Mouse (Mus musculus): ENCODE data around the gene Pdgfd.

The Pdgfd gene

DNA sequence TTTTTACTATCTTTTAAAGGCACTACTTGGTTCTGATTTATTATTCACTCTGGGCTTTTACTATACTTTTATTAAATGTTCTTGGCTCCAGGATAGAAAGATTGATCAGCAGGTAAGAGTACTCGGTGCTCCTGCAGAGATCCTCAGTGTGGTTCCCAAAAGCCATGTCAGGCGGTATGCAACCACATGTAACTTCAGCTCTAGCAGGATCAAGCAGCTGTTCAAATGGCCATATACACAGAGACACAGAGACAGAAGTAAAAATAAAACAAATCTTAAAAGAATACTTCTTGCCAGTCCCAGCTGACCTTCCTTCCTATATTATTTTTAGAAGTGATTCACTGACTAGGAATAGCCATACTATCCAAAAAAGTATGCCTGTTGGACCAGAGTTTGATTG, 157.0 kb downstream of the Pdgfd start:
- DNase-seq: no peak

GRCm38 (mm10) chr9:6333499-6333898, 165.1 kb downstream of the Pdgfd start:
- no peak for DNase-seq

GRCm38 (mm10) chr9:6336236-6336635, 167.9 kb downstream of the Pdgfd start:
- no peak for DNase-seq

DNA sequence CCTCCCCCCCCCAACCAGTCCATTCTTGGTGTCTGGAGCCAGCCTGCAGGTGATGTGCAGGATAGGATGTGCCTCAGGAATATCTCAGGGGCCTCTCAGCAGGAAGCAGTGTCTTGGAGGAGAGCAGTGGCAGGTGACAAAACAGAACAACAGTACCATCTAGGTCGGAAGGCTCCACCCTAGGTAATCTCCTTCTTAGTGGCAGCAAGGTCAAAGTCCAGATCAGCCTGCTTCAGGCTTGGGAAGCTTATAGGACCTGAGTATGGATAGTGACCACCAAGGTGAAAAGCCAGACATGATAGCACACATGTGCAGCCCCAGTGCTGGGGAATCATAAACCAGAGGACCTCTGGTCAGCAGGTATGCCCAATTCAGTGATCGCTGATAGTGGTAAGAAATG, 169.5 kb downstream of the Pdgfd start:
- DNase-seq: no peak

DNA sequence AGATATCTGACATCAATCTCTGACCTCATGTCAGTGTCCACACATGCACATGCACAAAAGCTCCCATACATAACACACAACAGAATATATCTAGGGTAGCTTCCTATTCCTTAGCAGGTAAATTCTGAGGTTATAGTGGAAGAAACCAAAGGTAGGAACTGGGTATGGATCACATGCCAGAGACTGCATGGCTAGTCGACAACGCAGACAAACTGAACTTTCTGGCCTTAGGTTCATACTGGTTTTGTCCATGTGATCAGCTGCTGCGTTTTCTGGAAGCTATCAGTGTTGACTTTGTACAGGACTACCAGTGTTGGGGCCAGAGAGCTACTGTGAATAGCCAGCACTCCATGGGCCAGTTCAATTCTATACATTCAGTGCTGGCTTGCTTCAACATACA, 170.0 kb downstream of the Pdgfd start:
- no peak for DNase-seq

GRCm38 (mm10) chr9:6339394-6339793, 171.0 kb downstream of the Pdgfd start:
- DNase-seq: no peak

DNA sequence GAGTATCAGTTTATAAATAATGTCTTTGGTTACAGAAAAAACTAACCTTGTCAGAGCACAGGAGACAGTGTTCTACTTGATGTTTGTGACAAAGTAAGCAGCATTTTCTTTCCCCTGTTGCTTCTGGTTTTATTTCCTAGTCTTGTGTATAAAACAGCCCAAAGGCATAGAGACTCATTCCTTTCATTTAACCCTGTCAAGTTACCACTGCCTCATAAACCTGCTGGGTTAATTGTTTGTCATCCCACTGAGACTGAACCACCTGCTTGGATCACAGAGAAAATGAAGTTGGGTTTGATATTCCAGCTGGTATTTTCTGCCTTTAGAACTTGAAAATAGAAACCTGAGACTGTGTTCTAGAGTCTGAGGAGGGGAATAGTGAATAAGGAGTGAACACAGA, 172.4 kb downstream of the Pdgfd start:
- no peak for DNase-seq

- no peak for DNase-seq
These were observed 174.5 kb downstream of the Pdgfd start for GRCm38 (mm10) chr9:6342854-6343253.

DNA sequence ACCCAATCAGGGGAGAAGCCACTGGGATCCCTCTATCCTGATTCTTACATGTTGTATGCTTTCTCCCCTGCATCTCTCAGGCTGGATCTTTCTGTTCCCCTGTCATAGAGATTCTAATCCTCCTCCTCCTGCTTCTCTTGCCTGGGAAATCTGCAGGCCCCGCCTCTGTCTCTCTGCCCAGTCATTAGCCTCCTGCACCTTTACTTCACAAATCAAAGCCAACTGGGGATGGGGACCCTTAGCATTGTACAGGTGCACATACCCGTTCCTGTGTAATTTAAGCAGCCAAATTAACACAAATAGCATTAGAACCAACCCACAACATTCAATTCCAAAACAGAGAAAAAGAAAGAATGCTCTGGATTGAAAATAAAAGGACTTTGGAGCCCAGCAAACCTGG, 176.1 kb downstream of the Pdgfd start:
- DNase-seq: no peak

GRCm38 (mm10) chr9:6344924-6345323, 176.5 kb downstream of the Pdgfd start:
- peak in 1 of 2 experiments; percentile 3 for DNase-seq

GRCm38 (mm10) chr9:6345366-6345765, 177.0 kb downstream of the Pdgfd start:
- no peak for DNase-seq

DNA sequence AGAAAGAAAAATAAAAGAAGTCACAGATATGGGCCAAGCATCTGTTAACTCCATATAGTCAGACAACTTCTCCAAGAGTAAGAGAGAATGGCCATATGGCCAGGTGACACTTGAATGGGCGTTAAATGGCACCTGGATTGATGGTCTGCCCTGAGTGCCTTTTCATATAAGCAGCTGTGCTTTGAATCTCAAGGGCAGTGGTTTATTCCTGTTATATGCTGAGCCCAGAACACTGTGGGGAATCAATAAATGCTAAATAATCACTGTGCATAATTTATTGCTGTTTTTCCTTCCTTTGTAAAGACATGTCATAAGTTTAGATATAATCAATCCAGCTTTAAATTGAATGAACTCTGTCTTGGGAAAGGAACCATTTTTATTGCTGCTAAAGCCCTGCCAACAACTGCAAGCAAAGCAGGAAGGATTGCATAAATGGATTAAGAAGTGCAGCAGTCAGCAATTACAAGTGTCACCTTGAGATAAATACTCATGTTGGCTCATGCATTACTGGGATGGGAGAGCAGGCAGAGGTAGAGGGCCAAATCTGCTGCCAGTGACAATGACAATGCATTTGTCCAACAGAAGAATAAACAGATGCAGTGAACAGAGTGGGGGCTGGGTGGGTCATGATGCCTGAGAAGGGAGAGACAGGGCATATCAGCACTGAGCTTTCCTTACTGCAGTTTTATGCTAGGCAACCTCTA, 185.0 kb downstream of the Pdgfd start:
- no peak for DNase-seq

DNA sequence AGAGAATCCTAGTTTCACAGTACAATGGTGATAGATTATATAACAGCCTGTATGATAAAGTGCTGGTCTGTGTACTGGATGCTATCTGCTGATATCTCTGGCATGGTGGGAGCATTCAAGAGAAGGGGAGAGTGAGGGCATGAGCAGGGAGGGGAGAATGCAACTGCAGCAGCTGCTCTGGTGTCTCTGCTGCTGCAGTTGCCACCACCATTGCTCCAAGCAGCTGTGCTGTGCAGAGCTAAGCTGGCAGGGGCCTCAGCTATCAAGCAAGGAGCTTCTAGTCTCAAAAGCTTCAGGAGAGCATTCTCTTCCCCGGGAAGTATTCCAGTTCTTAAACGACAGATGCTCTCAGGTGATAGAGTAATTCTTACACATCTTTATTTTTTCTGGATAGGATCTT, 192.4 kb downstream of the Pdgfd start:
- no peak for DNase-seq

GRCm38 (mm10) chr9:6366550-6366949, 198.2 kb downstream of the Pdgfd start:
- no peak for DNase-seq

DNA sequence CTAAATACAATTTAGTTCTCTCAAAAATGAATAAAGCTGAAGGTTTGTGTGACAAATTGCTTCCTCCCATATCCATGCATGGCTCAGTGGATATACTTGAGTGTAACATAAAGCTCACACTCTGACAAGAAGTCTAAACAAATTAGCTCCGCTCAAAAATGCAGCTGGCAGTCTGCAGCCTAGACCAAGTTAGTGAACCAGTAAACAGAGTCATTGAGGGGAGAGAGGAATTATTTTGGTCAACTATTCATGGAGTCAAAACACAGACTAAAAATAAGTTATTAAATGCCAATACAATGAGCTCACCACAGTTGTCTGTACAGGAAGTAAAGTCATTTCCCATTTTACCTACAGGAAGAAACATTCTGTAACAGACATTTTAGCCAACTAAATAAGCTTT, 233.4 kb downstream of the Pdgfd start:
- DNase-seq: no peak

DNA sequence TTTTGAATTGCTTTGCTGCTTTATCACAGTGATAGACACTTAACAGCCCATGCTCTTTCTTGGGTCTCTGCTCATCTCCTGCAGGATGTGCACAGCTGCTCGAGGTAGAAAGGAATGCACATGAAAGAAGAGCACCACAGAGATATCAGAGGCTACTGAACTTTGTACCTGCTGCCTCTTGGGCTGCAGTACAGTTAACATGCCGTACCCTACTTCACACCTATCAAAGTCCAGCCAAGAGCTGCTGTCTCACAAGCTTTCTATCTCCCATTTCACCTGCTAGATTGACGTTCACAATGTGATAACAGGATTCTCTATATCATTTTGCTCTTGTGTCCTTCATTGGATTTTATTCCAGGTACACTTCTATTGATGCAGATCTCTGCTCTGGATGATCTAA, 238.2 kb downstream of the Pdgfd start:
- DNase-seq: no peak

DNA sequence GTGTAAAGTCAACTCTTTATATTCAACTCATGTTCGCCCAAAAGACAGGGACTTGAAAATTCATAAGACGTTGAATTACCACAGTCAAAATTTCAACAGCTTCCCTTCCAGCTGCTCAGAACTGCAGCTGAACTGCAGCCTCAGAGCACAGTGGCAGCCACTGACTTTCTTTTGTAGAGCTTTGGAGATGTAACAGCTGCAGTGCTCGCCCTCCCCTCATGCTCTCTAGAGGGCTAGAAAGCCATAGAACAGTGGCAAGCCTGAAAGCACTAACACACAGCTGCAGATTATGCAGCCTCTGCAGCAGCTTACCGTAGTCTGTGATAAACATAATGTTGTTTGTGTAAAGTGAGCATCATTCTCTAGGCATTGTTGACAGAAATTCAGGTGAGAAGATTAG, 239.6 kb downstream of the Pdgfd start:
- DNase-seq: no peak

DNA sequence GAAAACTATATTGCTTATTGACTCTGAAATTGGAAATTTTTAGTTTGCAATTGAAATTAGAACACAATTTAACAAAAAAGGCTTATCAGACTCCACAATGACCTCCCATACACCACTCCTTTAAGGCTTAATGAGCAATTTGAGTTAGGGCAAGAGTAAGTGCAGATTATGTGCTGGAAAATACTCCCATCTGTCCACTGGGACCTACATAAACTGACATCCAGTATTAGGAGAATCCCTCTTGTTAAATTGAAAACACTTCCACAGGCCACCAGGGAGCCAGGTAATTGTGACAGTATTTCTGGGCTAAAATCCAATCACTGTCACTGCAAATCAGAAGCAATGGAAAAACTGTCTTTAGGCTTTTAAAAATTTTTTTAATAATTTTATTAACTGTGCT, 256.2 kb downstream of the Pdgfd start:
- DNase-seq: no peak
